Mouse (Mus musculus) small intestine, adult 2 months (tissue): Measurements from ENCODE around the gene Hand1. TPM values are rescaled to one million over a fixed set of nuclear protein-coding genes. Genes with fewer than 3 reads are reported as not detected.
"Not testable (repeated sequence)": the region's sequence is repeated elsewhere in the genome, so short reads cannot be mapped to it uniquely, and the experiment has no call there.

Experiments used
- H3K27ac ChIP-seq: fragments of 200-500 bp; 2 replicates; pipeline ENCODE4 v1.5.1; 2012; ENCODE audit warnings: low read depth, low read length, control low read depth, inconsistent platforms; ENCODE audit not compliant: insufficient read depth
- H3K27me3 ChIP-seq: fragments of 200-500 bp; 2 replicates; pipeline ENCODE4 v1.6.1; 2012; ENCODE audit warnings: mild to moderate bottlenecking, moderate library complexity, low read length, inconsistent platforms; ENCODE audit not compliant: control insufficient read depth, insufficient read depth
- H3K36me3 ChIP-seq: fragments of 200-500 bp; 2 replicates; pipeline ENCODE4 v1.6.1; 2012; ENCODE audit warnings: mild to moderate bottlenecking, low read length, control low read depth, inconsistent platforms; ENCODE audit not compliant: control insufficient read depth, insufficient read depth
- H3K4me1 ChIP-seq: fragments of 200-500 bp; 2 replicates; pipeline ENCODE4 v1.6.1; 2012; ENCODE audit warnings: low read length, inconsistent platforms, mixed read lengths; ENCODE audit not compliant: control insufficient read depth, insufficient read depth, insufficient read length
- H3K4me3 ChIP-seq: fragments of 200-500 bp; 2 replicates; pipeline ENCODE4 v1.5.1; 2012; ENCODE audit warnings: low read depth, mild to moderate bottlenecking, control low read depth, inconsistent platforms, low read length, moderate library complexity
- CTCF ChIP-seq: fragments of 200-500 bp; IDR thresholded peaks from 2 replicates; pipeline ENCODE4 v1.5.1; 2012; ENCODE audit warnings: low read depth, mild to moderate bottlenecking, control low read depth, inconsistent platforms, low read length, moderate library complexity, mixed read lengths; ENCODE audit not compliant: insufficient replicate concordance, insufficient read length; ENCODE audit errors: extremely low read depth
- POLR2A ChIP-seq: fragments of 200-500 bp; IDR thresholded peaks from 2 replicates; pipeline ENCODE4 v1.6.1; 2012; ENCODE audit warnings: low read depth, mild to moderate bottlenecking, control low read depth, inconsistent platforms, low read length, moderate library complexity
- WGBS: fragments of 180-500 bp; shearing (Covaris S2); methylation state at CpG from one replicate; pipeline ENCODE4 v1.1.7; 2018; 5-methylcytosine and 5-hydroxymethylcytosine counted together
- polyA plus RNA-seq: library from polyadenylated mRNA; depleted of rRNA; stranded (reverse); fragments of >200 nt; gene quantifications from 2 replicates; pipeline ENCODE4 v1.2.3, GENCODE M21; 2012

The Hand1 gene
- polyA plus RNA-seq, 1 experiment = 10.1 TPM

- Histone ChIP-seq H3K27me3 (no peaks in the 10 kb centered on the region; the same call in 1 of the 2 replicates), H3K36me3 (no peaks in the 10 kb centered on the region), H3K4me3 (no peak overlapping the region), H3K4me1 (no peaks in the 10 kb centered on the region), H3K27ac (no peak overlapping the region)
- TF ChIP-seq CTCF = no peak
- TF ChIP-seq POLR2A = no peak
- 61% methylated on average over 4 of the region's 4 CpGs for WGBS
Measured at GRCm38 (mm10) chr11:57857709-57858108, 25.1 kb upstream of the Hand1 start.

GRCm38 (mm10) chr11:57853571-57853970, 21.0 kb upstream of the Hand1 start:
- Histone ChIP-seq H3K27me3 (peaks cover 3% of the 10 kb centered on the region), H3K4me1 (peaks cover 5% of the 10 kb centered on the region), H3K4me3 (no peak overlapping the region), H3K36me3 (no peaks in the 10 kb centered on the region), H3K27ac (no peak overlapping the region)
- WGBS = 73% methylated on average over 6 of the region's 6 CpGs
- TF ChIP-seq CTCF (no peak), POLR2A (no peak)

GRCm38 (mm10) chr11:57850931-57851330, 18.3 kb upstream of the Hand1 start:
- Histone ChIP-seq H3K36me3 (no peaks in the 10 kb centered on the region), H3K27ac (no peak overlapping the region), H3K4me1 (peaks cover 7% of the 10 kb centered on the region), H3K27me3 (peaks cover 3% of the 10 kb centered on the region; the same call in 1 of the 2 replicates), H3K4me3 (no peak overlapping the region)
- TF ChIP-seq CTCF (no peak), POLR2A (no peak)
- 26% methylated on average over 3 of the region's 3 CpGs for WGBS

- 22% methylated on average over 7 of the region's 7 CpGs for WGBS
- no peak overlapping the region for H3K27ac ChIP-seq
- no peak overlapping the region for H3K4me3 ChIP-seq
- no peaks in the 10 kb centered on the region for H3K36me3 ChIP-seq
- H3K27me3 ChIP-seq = peaks cover 3% of the 10 kb centered on the region; the same call in 1 of the 2 replicates
- TF ChIP-seq POLR2A = no peak
- TF ChIP-seq CTCF = no peak
- peaks cover 7% of the 10 kb centered on the region for H3K4me1 ChIP-seq
Measured at GRCm38 (mm10) chr11:57850298-57850697, 17.7 kb upstream of the Hand1 start.

- WGBS = 58% methylated on average over 7 of the region's 7 CpGs
- H3K36me3 ChIP-seq = no peaks in the 10 kb centered on the region
- H3K4me3 ChIP-seq = no peak overlapping the region
- H3K4me1 ChIP-seq = peaks cover 7% of the 10 kb centered on the region
- peaks cover 6% of the 10 kb centered on the region; the same call in 1 of the 2 replicates for H3K27me3 ChIP-seq
- TF ChIP-seq POLR2A (no peak), CTCF (no peak)
- no peak overlapping the region for H3K27ac ChIP-seq
Measured at GRCm38 (mm10) chr11:57847396-57847795, 14.8 kb upstream of the Hand1 start.

GRCm38 (mm10) chr11:57846421-57847363, 14.1 kb upstream of the Hand1 start:
- not testable (repeated sequence) for H3K36me3 ChIP-seq, H3K4me3 ChIP-seq, H3K27ac ChIP-seq, H3K4me1 ChIP-seq, H3K27me3 ChIP-seq
- 72% methylated on average over 9 of the region's 9 CpGs for WGBS

- no peak overlapping the region for H3K4me3 ChIP-seq
- peaks cover 3% of the 10 kb centered on the region; the same call in 1 of the 2 replicates for H3K4me1 ChIP-seq
- TF ChIP-seq CTCF (no peak), POLR2A (no peak)
- no peak overlapping the region for H3K27ac ChIP-seq
- H3K36me3 ChIP-seq = no peaks in the 10 kb centered on the region
- peaks cover 39% of the 10 kb centered on the region for H3K27me3 ChIP-seq
- WGBS = 42% methylated on average over 7 of the region's 7 CpGs
Measured at GRCm38 (mm10) chr11:57841391-57841790, 8.8 kb upstream of the Hand1 start.
